In the genomic region with DNA sequence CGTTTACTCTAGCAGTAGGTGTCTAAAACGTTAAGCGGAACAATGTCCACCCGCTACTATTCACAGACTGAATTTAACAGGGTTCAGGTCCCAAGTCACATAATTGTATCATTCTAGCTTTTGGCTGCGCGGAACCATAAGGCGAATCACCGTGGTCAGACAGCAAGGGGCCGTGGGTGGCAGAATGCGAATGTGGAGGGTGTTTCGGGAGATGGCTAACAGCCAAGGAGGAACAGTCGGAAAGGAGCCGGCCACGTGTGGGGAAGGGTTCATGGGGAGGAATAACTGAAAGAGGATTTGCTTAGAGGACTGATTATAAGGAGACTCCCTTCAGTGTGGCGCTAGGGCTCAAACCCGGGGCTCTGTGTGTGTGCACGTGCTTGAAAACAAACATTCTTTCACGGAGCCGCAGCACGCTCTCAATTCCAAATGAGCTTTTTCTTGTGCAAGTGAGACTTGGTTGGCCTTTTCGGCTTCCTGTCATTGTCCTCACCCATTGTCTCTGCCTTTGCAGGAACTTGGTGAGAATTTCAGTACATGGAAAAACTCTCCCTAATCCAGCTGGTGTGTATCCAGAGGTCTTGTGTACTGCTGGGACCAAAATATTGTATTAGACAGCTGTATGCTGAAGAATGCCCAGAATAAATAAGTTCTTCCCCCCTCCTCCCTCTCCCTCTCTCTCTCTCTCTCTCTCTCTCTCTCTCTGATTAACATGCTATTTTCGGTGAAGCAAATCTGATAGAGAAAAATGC, we compare ENCODE assay signal across 8 mouse cellular contexts.
DNase-seq lines count a peak whose midpoint lies in the region; ATAC-seq and TF ChIP-seq lines count a peak whose summit lies in the region.

No protein-coding gene starts in this region.

- H3K36me3 ChIP-seq in hindbrain, embryonic 16.5 days (ENCODE audit: control insufficient read depth, insufficient read depth, low read length) = no peaks in the 10 kb centered on the region
- H3K36me3 ChIP-seq in liver, embryonic 16.5 days (ENCODE audit: control insufficient read depth, insufficient read depth) = no peaks in the 10 kb centered on the region
- H3K36me3 ChIP-seq in neural tube, embryonic 12.5 days = no peaks in the 10 kb centered on the region

- intact Hi-C loops in gastrocnemius, postnatal 14 days (cut with DNase I; ENCODE audit: low total_unique reads) = loop anchor here (5.0 kb wide), 1 partner anchor 285 kb away; no protein-coding TSS in a partner anchor

- ATAC-seq in hindbrain, embryonic 16.5 days = peak; percentile 63
- no peak for ATAC-seq in liver, embryonic 16.5 days (ENCODE audit: low read depth)
- peak; percentile 69 for ATAC-seq in neural tube, embryonic 12.5 days (ENCODE audit: low FRiP score, low read depth)

- TF ChIP-seq CTCF in brain, embryonic 14.5 days (IDR thresholded peaks at IDR 0.05; ENCODE audit: borderline replicate concordance, extremely low read depth, insufficient read depth, insufficient read length) = no peak

- H3K4me3 ChIP-seq in hindbrain, embryonic 16.5 days (ENCODE audit: low read length) = peak overlapping the region; percentile 31
- peak overlapping the region; percentile 26 for H3K4me3 ChIP-seq in liver, embryonic 16.5 days (ENCODE audit: low read depth, low read length)
- 0 out of 2 replicates have a peak overlapping the region, but pooled peaks have one; percentile 18 for H3K4me3 ChIP-seq in neural tube, embryonic 12.5 days

- DNase-seq in adrenal gland, postnatal 10 days = peak; percentile 12
- no peak for DNase-seq in adrenal gland, adult 8-10 months
- DNase-seq in brain, embryonic 14.5 days (ENCODE audit: low read depth) = peak; percentile 72
- DNase-seq in gastrocnemius, postnatal 14 days = peak; percentile 10
- no peak for DNase-seq in urinary bladder, adult 18-20 months (ENCODE audit: low spot score in 2 of 2)

- H3K27me3 ChIP-seq in hindbrain, embryonic 16.5 days (replicated peaks; ENCODE audit: control insufficient read depth, insufficient read depth, low read length) = no peaks in the 10 kb centered on the region
- H3K27me3 ChIP-seq in liver, embryonic 16.5 days (ENCODE audit: control insufficient read depth, insufficient read depth, low read depth, low read length) = no peaks in the 10 kb centered on the region
- no peaks in the 10 kb centered on the region for H3K27me3 ChIP-seq in neural tube, embryonic 12.5 days (replicated peaks)

- TF ChIP-seq POLR2A in brain, embryonic 14.5 days (IDR thresholded peaks at IDR 0.05; ENCODE audit: borderline replicate concordance, extremely low read depth, insufficient read depth, insufficient read length, poor library complexity, severe bottlenecking) = no peak

- H3K4me2 ChIP-seq in hindbrain, embryonic 16.5 days (ENCODE audit: low read length) = peak overlapping the region; percentile 71
- H3K4me2 ChIP-seq in liver, embryonic 16.5 days (ENCODE audit: low read depth, low read length) = peak overlapping the region; percentile 49
- peak overlapping the region; percentile 54 for H3K4me2 ChIP-seq in neural tube, embryonic 12.5 days (replicated peaks)

- WGBS in hindbrain, embryonic 16.5 days = 17% methylated on average over 22 of the region's 22 CpGs
- 31% methylated on average over 22 of the region's 22 CpGs for WGBS in liver, embryonic 16.5 days (ENCODE audit: insufficient replicate concordance)
- 38% methylated on average over 22 of the region's 22 CpGs for WGBS in neural tube, embryonic 12.5 days

- H3K27ac ChIP-seq in hindbrain, embryonic 16.5 days (ENCODE audit: low read depth, low read length) = peak overlapping the region; percentile 57; the same call in 1 of the 2 replicates
- no peak overlapping the region for H3K27ac ChIP-seq in liver, embryonic 16.5 days (ENCODE audit: low read length)
- H3K27ac ChIP-seq in neural tube, embryonic 12.5 days = no peak overlapping the region

- H3K4me1 ChIP-seq in hindbrain, embryonic 16.5 days (ENCODE audit: control insufficient read depth, insufficient read depth, low read depth, low read length) = peaks cover 8% of the 10 kb centered on the region; the same call in 1 of the 2 replicates
- no peaks in the 10 kb centered on the region for H3K4me1 ChIP-seq in liver, embryonic 16.5 days (ENCODE audit: control insufficient read depth, low read depth, low read length)
- peaks cover 10% of the 10 kb centered on the region; the same call in 1 of the 2 replicates for H3K4me1 ChIP-seq in neural tube, embryonic 12.5 days

- H3K9ac ChIP-seq in hindbrain, embryonic 16.5 days (ENCODE audit: low read depth, low read length) = peak overlapping the region; percentile 55
- H3K9ac ChIP-seq in liver, embryonic 16.5 days (ENCODE audit: low read depth, low read length) = 0 out of 2 replicates have a peak overlapping the region, but pooled peaks have one; percentile 7
- H3K9ac ChIP-seq in neural tube, embryonic 12.5 days = 0 out of 2 replicates have a peak overlapping the region, but pooled peaks have one; percentile 21

- H3K9me3 ChIP-seq in hindbrain, embryonic 16.5 days (ENCODE audit: control insufficient read depth, low read length) = no peaks in the 10 kb centered on the region
- no peaks in the 10 kb centered on the region for H3K9me3 ChIP-seq in liver, embryonic 16.5 days (replicated peaks; ENCODE audit: control insufficient read depth, low read length)
- H3K9me3 ChIP-seq in neural tube, embryonic 12.5 days = no peaks in the 10 kb centered on the region

Comparison
In these comparisons a context has a peak if more than half of its experiments do, and no peak if none do; other contexts are left out.
1. DNase-seq: peak in adrenal gland, postnatal 10 days (single experiment), brain, embryonic 14.5 days (single experiment) and gastrocnemius, postnatal 14 days (single experiment); none in adrenal gland, adult 8-10 months (single experiment) and urinary bladder, adult 18-20 months (0 of 2).
2. Peak in every context shown above with its lines, with median percentiles within 50 percentile points of each other: H3K4me2 ChIP-seq, H3K4me3 ChIP-seq and H3K9ac ChIP-seq.